In the genomic region with DNA sequence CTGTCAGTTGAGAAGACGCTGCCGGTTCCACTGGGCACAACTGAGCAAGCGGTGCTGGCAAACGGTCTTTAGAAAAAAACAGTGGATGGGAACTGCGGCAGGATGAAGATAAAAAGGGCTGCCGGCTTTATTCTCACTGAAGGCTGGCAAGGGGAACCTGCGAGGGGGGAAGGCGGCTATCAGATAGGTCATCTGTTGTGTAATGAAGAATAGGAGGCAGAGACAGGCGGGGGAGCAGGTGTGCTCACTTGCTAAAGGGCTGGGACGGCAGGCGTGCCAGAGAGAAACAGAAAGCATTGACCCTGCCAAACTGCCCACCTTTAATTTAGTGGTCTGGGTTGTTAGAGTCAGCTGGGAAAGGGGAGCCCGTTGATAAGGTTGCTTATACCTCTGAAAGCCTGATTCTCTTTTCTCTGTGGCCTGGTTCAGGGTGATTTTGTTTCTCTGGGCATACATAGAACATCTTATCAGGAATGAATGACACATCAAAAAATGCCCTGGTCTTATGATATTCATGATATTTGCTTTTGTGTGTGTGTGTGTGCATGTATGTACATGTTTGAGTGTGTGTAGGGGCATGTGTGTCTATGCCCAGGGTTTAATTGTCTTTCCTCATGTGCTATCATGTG, we compare ENCODE assay signal across 12 mouse cellular contexts.
DNase-seq lines count a peak whose midpoint lies in the region; ATAC-seq lines count a peak whose summit lies in the region.
"Had no signal": no experiment of that assay in that cellular context is flagged by ENCODE, and none has a peak within 500 bp of the region (broad histone marks: within the 10 kb centered on the region; RNA-seq: fewer than 3 reads in every experiment).

No protein-coding gene starts in this region.

- H3K9me3 ChIP-seq in neural tube, embryonic 13.5 days, result no peaks in the 10 kb centered on the region
- no peaks in the 10 kb centered on the region for H3K9me3 ChIP-seq in liver, embryonic 15.5 days (replicated peaks)
- H3K9me3 ChIP-seq: embryonic facial prominence, embryonic 12.5 days had no signal

- H3K9ac ChIP-seq in neural tube, embryonic 13.5 days, result 0 out of 2 replicates have a peak overlapping the region, but pooled peaks have one; percentile 17
- peak overlapping the region; percentile 31 for H3K9ac ChIP-seq in liver, embryonic 15.5 days
- H3K9ac ChIP-seq: embryonic facial prominence, embryonic 12.5 days had no signal

- no peak overlapping the region for H3K4me3 ChIP-seq in neural tube, embryonic 13.5 days
- H3K4me3 ChIP-seq in liver, embryonic 15.5 days (replicated peaks), result peak overlapping the region; percentile 29
- H3K4me3 ChIP-seq: embryonic facial prominence, embryonic 12.5 days; layer of hippocampus, adult 2 months had no signal

- H3K27me3 ChIP-seq in neural tube, embryonic 13.5 days, result no peaks in the 10 kb centered on the region
- no peaks in the 10 kb centered on the region for H3K27me3 ChIP-seq in liver, embryonic 15.5 days
- H3K27me3 ChIP-seq: embryonic facial prominence, embryonic 12.5 days had no signal

- H3K4me1 ChIP-seq in neural tube, embryonic 13.5 days (replicated peaks), result peaks cover 23% of the 10 kb centered on the region
- peaks cover 78% of the 10 kb centered on the region for H3K4me1 ChIP-seq in liver, embryonic 15.5 days (replicated peaks)

- DNase-seq in neural tube, embryonic 10.5 days (ENCODE audit: extremely low spot score, low spot score), result no peak
- DNase-seq in left cerebral cortex, postnatal 4 days, result no peak
- no peak for DNase-seq in thymus, postnatal 4 days
- DNase-seq in left cerebral cortex, adult 11 months (ENCODE audit: low spot score), result no peak
- DNase-seq: cerebellum, adult 11 months; kidney, adult 2 months had no signal

- H3K4me2 ChIP-seq in neural tube, embryonic 13.5 days, result peak overlapping the region; percentile 18; the same call in 1 of the 2 replicates
- peak overlapping the region; percentile 59 for H3K4me2 ChIP-seq in liver, embryonic 15.5 days
- H3K4me2 ChIP-seq: embryonic facial prominence, embryonic 12.5 days; heart, embryonic 11.5 days had no signal

- intact Hi-C loops in left cerebral cortex, postnatal 4 days (cut with DNase I), result no loop called here

- no peak for ATAC-seq in neural tube, embryonic 13.5 days (ENCODE audit: low read depth)
- peak; percentile 57 for ATAC-seq in erythroid progenitor cell, adult 5-6 weeks (replicated peaks; ENCODE audit: low FRiP score, poor library complexity, severe bottlenecking)
- peak; percentile 29 for ATAC-seq in liver, embryonic 15.5 days (ENCODE audit: insufficient read depth)

- H3K27ac ChIP-seq in neural tube, embryonic 13.5 days (replicated peaks), result peak overlapping the region; percentile 42; the same call in 1 of the 2 replicates
- H3K27ac ChIP-seq in liver, embryonic 15.5 days (replicated peaks), result peak overlapping the region; percentile 79
- H3K27ac ChIP-seq: embryonic facial prominence, embryonic 12.5 days; layer of hippocampus, adult 2 months had no signal

- no peaks in the 10 kb centered on the region for H3K36me3 ChIP-seq in neural tube, embryonic 13.5 days
- H3K36me3 ChIP-seq in liver, embryonic 15.5 days (replicated peaks), result no peaks in the 10 kb centered on the region
- H3K36me3 ChIP-seq: embryonic facial prominence, embryonic 12.5 days had no signal

- WGBS in neural tube, embryonic 13.5 days, result 47% methylated on average over 12 of the region's 12 CpGs
- WGBS in liver, embryonic 15.5 days (ENCODE audit: insufficient replicate concordance), result 8% methylated on average over 12 of the region's 12 CpGs
